Comparison of ENCODE assay signal across 12 mouse cellular contexts in genomic region chr6:112948416-112948815, GRCm38 (mm10). TPM values are rescaled to one million over a fixed set of nuclear protein-coding genes. Genes with fewer than 3 reads are reported as not detected.
A peak's percentile ranks its signal among the peaks of the same experiment; 100 is the strongest.
DNase-seq lines count a peak whose midpoint lies in the region; ATAC-seq and TF ChIP-seq lines count a peak whose summit lies in the region.
"Had no signal": no experiment of that assay in that cellular context is flagged by ENCODE, and none has a peak within 500 bp of the region (broad histone marks: within the 10 kb centered on the region; RNA-seq: fewer than 3 reads in every experiment).

No protein-coding gene starts in this region.

- no peak for DNase-seq in limb, embryonic 10.5 days (ENCODE audit: low spot score)
- no peak for DNase-seq in hindbrain, embryonic 11.5 days (ENCODE audit: low spot score)
- no peak for DNase-seq in gastrocnemius, postnatal 25 days
- DNase-seq in adrenal gland, adult 2 months, result no peak
- DNase-seq: adrenal gland, postnatal 36 days had no signal

- H3K4me3 ChIP-seq in limb, embryonic 15.5 days, result no peak overlapping the region
- H3K4me3 ChIP-seq in limb, embryonic 10.5 days, result no peak overlapping the region
- peak overlapping the region; percentile 17; the same call in 1 of the 2 replicates for H3K4me3 ChIP-seq in E14TG2a.4 (replicated peaks; ENCODE audit: low read length)
- no peak overlapping the region for H3K4me3 ChIP-seq in hindbrain, embryonic 11.5 days (ENCODE audit: low read depth, low read length)
- H3K4me3 ChIP-seq in neural tube, embryonic 15.5 days (replicated peaks), result no peak overlapping the region
- H3K4me3 ChIP-seq: embryonic facial prominence, embryonic 13.5 days; intestine, embryonic 15.5 days; limb, embryonic 13.5 days; lung, embryonic 15.5 days had no signal

- no peaks in the 10 kb centered on the region for H3K36me3 ChIP-seq in limb, embryonic 15.5 days
- no peaks in the 10 kb centered on the region for H3K36me3 ChIP-seq in limb, embryonic 10.5 days
- no peaks in the 10 kb centered on the region for H3K36me3 ChIP-seq in E14TG2a.4 (ENCODE audit: insufficient read depth, low read length)
- H3K36me3 ChIP-seq in hindbrain, embryonic 11.5 days (ENCODE audit: control insufficient read depth, insufficient read depth, low read length), result no peaks in the 10 kb centered on the region
- no peaks in the 10 kb centered on the region for H3K36me3 ChIP-seq in neural tube, embryonic 15.5 days
- H3K36me3 ChIP-seq: embryonic facial prominence, embryonic 13.5 days; intestine, embryonic 15.5 days; limb, embryonic 13.5 days; lung, embryonic 15.5 days had no signal

- H3K27ac ChIP-seq in limb, embryonic 15.5 days, result 0 out of 2 replicates have a peak overlapping the region, but pooled peaks have one; percentile 87
- H3K27ac ChIP-seq in limb, embryonic 10.5 days, result no peak overlapping the region
- peak overlapping the region; percentile 68; the same call in 1 of the 2 replicates for H3K27ac ChIP-seq in hindbrain, embryonic 11.5 days (ENCODE audit: low read depth, low read length)
- H3K27ac ChIP-seq in neural tube, embryonic 15.5 days (replicated peaks), result peak overlapping the region; percentile 98
- H3K27ac ChIP-seq: intestine, embryonic 15.5 days had no signal

- no peak for TF ChIP-seq CTCF in E14TG2a.4 (conservative IDR thresholded peaks at IDR 0.05; ENCODE audit: low read length)

- no peak overlapping the region for H3K9ac ChIP-seq in limb, embryonic 15.5 days
- H3K9ac ChIP-seq in hindbrain, embryonic 11.5 days (ENCODE audit: low read depth, low read length), result no peak overlapping the region
- no peak overlapping the region for H3K9ac ChIP-seq in neural tube, embryonic 15.5 days (replicated peaks)
- H3K9ac ChIP-seq: intestine, embryonic 15.5 days had no signal

- H3K9me3 ChIP-seq in limb, embryonic 15.5 days, result no peaks in the 10 kb centered on the region
- no peaks in the 10 kb centered on the region for H3K9me3 ChIP-seq in limb, embryonic 10.5 days (replicated peaks)
- H3K9me3 ChIP-seq in E14TG2a.4 (ENCODE audit: low read length), result peaks cover 10% of the 10 kb centered on the region
- H3K9me3 ChIP-seq in hindbrain, embryonic 11.5 days (ENCODE audit: control insufficient read depth, low read length), result no peaks in the 10 kb centered on the region
- no peaks in the 10 kb centered on the region for H3K9me3 ChIP-seq in neural tube, embryonic 15.5 days (replicated peaks)
- H3K9me3 ChIP-seq: embryonic facial prominence, embryonic 13.5 days; intestine, embryonic 15.5 days; limb, embryonic 13.5 days; lung, embryonic 15.5 days had no signal

- peaks cover 41% of the 10 kb centered on the region for H3K4me1 ChIP-seq in limb, embryonic 15.5 days
- H3K4me1 ChIP-seq in limb, embryonic 10.5 days, result peaks cover 55% of the 10 kb centered on the region
- peaks cover 77% of the 10 kb centered on the region for H3K4me1 ChIP-seq in E14TG2a.4 (replicated peaks; ENCODE audit: low read depth, low read length)
- H3K4me1 ChIP-seq in hindbrain, embryonic 11.5 days (replicated peaks; ENCODE audit: control insufficient read depth, insufficient read depth, low read length), result peaks cover 15% of the 10 kb centered on the region
- peaks cover 31% of the 10 kb centered on the region for H3K4me1 ChIP-seq in neural tube, embryonic 15.5 days

- 81% methylated on average over 2 of the region's 2 CpGs for WGBS in limb, embryonic 15.5 days
- WGBS in limb, embryonic 10.5 days, result 81% methylated on average over 2 of the region's 2 CpGs
- WGBS in hindbrain, embryonic 11.5 days, result 81% methylated on average over 2 of the region's 2 CpGs
- WGBS in neural tube, embryonic 15.5 days, result 67% methylated on average over 2 of the region's 2 CpGs

- no peaks in the 10 kb centered on the region for H3K27me3 ChIP-seq in limb, embryonic 15.5 days
- peaks cover 16% of the 10 kb centered on the region for H3K27me3 ChIP-seq in limb, embryonic 10.5 days (ENCODE audit: low read depth, poor library complexity, severe bottlenecking)
- H3K27me3 ChIP-seq in E14TG2a.4 (ENCODE audit: insufficient read depth, low read length), result peaks cover 5% of the 10 kb centered on the region; the same call in 1 of the 2 replicates
- H3K27me3 ChIP-seq in hindbrain, embryonic 11.5 days (ENCODE audit: control insufficient read depth, insufficient read depth, low read length), result no peaks in the 10 kb centered on the region
- no peaks in the 10 kb centered on the region for H3K27me3 ChIP-seq in neural tube, embryonic 15.5 days (replicated peaks)
- H3K27me3 ChIP-seq: embryonic facial prominence, embryonic 13.5 days; intestine, embryonic 15.5 days; limb, embryonic 13.5 days; lung, embryonic 15.5 days had no signal

- ATAC-seq in limb, embryonic 15.5 days (ENCODE audit: insufficient number of reproducible peaks, low FRiP score, low TSS enrichment, low read depth), result no peak
- ATAC-seq in hindbrain, embryonic 11.5 days (ENCODE audit: low FRiP score), result no peak
- no peak for ATAC-seq in neural tube, embryonic 15.5 days (ENCODE audit: low FRiP score)
- ATAC-seq: intestine, embryonic 15.5 days had no signal

- H3K4me2 ChIP-seq in limb, embryonic 15.5 days, result no peak overlapping the region
- H3K4me2 ChIP-seq in hindbrain, embryonic 11.5 days (replicated peaks; ENCODE audit: low read depth, low read length), result no peak overlapping the region
- H3K4me2 ChIP-seq in neural tube, embryonic 15.5 days, result no peak overlapping the region
- H3K4me2 ChIP-seq: intestine, embryonic 15.5 days; lung, embryonic 15.5 days had no signal

RNA-seq across cellular contexts. Expression of gene Srgap3, which starts 1.4 kb away (rescaled TPM):
- polyA plus RNA-seq in limb, embryonic 15.5 days (2015; fragmentation: Nextera tagmentation; extraction: Ambion mirVana), result 5.1 and 6.0 TPM in 2 replicates
- 2.1 and 3.8 TPM in 2 replicates for polyA plus RNA-seq in limb, embryonic 10.5 days (2016; fragmentation: Nextera tagmentation; extraction: Ambion mirVana)
- 49.8 and 89.6 TPM in 2 replicates for polyA plus RNA-seq in hindbrain, embryonic 11.5 days (2014; fragmentation: Nextera tagmentation; extraction: Ambion mirVana)
- polyA plus RNA-seq in neural tube, embryonic 15.5 days (2015; fragmentation: Nextera tagmentation; extraction: Ambion mirVana), result 24.1 and 26.3 TPM in 2 replicates
- 1 to 10 TPM; 1.8 to 2.1 TPM for total RNA-seq in gastrocnemius, postnatal 25 days (2021)
- total RNA-seq in adrenal gland, adult 2 months (2021), result 10 to 100 TPM; 14.3 to 21.2 TPM
- polyA plus RNA-seq in adrenal gland, adult 2 months (2012; rRNA removed), result 3.2 and 3.7 TPM in 2 replicates
